Mouse (Mus musculus) adipose tissue, adult 10 weeks (tissue): Measurements from ENCODE around the gene Nipsnap1. TPM values are rescaled to one million over a fixed set of nuclear protein-coding genes. Genes with fewer than 3 reads are reported as not detected.

ENCODE experiments used
- polyA plus RNA-seq: library from polyadenylated mRNA; stranded (reverse); fragments of 350-450 nt; fragmentation: Illumina TruSeq; extraction: RNeasy Lipid Tissue Mini Kit (QIAGEN cat#74804); gene quantifications from one replicate; pipeline ENCODE4 v1.2.3, GENCODE M21; 2014; ENCODE audit warnings: low read depth, low replicate concordance

Gene Nipsnap1
- polyA plus RNA-seq: 13.3 TPM

DNA sequence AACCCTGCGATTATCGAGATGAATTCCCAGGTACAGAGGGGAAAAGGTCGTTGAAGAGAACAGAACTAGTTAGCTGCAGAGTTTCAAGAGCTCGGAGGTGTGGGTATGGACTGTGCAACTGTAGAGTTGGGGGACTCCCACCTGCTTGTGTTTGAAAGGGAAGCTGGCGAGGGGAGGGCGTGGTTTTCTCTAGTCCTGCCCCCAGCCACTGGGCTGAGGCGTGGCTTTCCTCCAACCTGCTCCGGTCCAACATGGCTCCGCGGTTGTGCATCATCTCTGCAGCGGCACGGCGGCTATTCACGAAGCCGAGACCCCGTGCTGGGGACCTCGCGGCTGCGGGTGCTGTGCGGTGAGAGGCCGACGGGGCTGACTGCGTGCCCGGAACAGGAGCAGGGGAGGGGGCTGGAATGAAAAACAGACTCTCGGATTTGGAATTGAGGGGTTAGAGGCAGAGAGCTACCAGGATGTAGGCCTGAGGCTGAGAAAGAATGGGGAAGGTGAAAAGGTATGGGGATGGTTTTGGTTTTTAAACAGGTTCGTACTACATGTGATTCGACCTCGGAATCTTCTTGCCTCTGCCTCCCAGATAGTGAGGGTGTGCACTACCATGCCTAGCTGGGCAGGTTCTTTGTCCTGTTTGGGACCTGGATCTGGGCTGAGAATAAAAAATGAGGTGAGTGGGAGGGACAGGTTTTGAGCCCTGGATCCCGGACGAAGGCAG lies at the start of gene Nipsnap1:
TSS of gene Nipsnap1 (plus strand) at position 197 of the 721 bp plus-strand sequence.

DNA sequence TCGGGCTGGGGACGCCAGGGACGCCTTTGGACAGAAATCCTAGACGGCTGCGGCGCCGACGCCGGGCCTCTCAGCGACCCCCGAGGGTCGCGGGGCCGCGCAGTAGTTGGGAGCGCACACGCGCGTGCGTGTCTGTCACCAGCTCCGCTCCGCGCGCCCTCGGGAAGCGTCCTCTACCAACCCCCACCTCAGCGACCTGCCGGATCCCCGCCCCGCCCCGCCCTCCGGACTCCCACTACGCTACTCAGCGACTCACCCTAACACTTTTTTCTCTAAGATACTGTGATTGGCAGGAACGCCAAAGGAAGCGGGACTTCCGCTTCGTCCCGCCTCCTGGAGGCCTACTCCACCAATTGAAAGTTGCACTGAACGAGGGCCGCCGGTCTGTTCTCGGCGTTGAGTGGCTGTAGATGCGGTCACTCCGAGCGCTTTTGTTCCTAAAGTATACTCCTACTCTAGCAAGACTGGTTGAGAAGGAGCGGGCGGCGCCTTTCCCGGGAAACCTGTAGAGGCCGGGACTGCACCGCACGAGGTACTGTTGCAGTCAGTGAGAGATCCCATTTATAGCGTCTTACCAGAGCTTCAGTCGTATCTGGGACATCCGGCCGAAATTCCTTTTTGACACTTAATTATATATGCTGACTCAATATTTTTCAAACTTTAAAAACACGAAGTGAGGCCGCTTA lies 24.4 kb upstream of the Nipsnap1 start, which contains the start of gene Nf2:
TSS of gene Nf2 (minus strand) at position 279 of the 686 bp plus-strand sequence.

DNA sequence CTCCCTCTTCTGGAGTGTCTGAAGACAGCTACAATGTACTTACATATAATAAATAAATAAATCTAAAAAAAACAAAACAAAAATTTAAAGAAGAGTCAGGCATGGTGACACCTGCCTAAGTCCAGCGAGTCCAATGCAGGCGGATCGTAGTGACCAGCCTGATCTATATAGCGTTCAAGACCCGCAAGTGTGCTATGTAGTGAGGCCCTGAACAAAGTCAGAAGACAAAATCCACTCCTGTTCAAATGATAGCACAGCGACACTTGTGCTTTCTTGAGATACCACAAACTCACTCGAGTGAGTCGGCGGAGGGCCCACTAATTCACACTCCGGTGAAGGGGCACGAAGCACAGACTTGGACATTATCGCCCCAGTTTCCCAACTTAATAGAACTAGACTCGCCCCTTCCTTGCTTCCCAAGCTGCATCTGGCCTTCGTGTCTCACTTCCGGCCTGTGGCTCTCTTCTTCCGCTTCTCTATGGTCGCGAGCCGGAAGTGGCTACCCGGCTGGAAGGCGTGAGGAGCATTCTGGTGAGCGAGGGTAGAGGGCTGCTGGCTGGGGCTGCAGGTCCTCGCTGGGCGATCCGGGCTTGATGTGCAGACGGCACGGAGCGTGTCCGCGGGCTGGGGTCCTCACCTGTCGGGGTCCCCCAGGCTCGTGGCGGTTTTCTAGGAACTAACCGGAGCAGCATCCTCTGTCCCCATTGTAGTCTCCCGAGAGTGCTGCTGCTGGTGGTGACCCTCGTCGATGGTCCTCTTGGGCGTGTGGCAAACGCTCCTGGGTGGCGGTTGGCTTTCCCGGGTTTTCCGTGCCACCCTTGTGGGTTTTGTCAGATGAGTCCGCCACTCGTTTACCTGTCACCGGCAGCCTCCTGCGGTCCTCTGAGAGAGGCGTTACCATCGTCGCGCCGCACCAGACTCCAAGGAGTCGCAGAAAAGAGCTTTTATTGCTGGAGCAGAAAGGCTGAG lies 21.4 kb downstream of the Nipsnap1 start, which contains the start of gene Thoc5:
TSS of gene Thoc5 (plus strand) at position 473 of the 969 bp plus-strand sequence.

Other genes with a start within 250 kb of the Nipsnap1 start
- gene Ascc2, start 236.2 kb upstream of the Nipsnap1 start, polyA plus RNA-seq: 27.2 TPM
- 374 TPM for gene Uqcr10, start 169.6 kb upstream of the Nipsnap1 start, polyA plus RNA-seq
- 23.3 TPM for gene Zmat5, start 169.3 kb upstream of the Nipsnap1 start, polyA plus RNA-seq
- gene Cabp7, start 127.2 kb upstream of the Nipsnap1 start, polyA plus RNA-seq: not detected
- 52.1 TPM for gene Nf2, start 24.4 kb upstream of the Nipsnap1 start, polyA plus RNA-seq
- gene Thoc5, start 21.4 kb downstream of the Nipsnap1 start, polyA plus RNA-seq: 20.1 TPM
- gene Nefh, start 74.1 kb downstream of the Nipsnap1 start, polyA plus RNA-seq: 0.26 TPM
- gene Ap1b1, start 112.9 kb downstream of the Nipsnap1 start, polyA plus RNA-seq: 54.3 TPM
- 18.2 TPM for gene Rasl10a, start 184.2 kb downstream of the Nipsnap1 start, polyA plus RNA-seq
- 136 TPM for gene Gas2l1, start 191.4 kb downstream of the Nipsnap1 start, polyA plus RNA-seq
- gene Rhbdd3, start 225.0 kb downstream of the Nipsnap1 start, polyA plus RNA-seq: 59.8 TPM
- gene Ewsr1, start 225.3 kb downstream of the Nipsnap1 start, polyA plus RNA-seq: 377 TPM